Mouse (Mus musculus): ENCODE data around the gene Smc5. TPM values are rescaled to one million over a fixed set of nuclear protein-coding genes. Genes with fewer than 3 reads are reported as not detected.

Smc5 gene
- polyA plus RNA-seq, 1 experiment from 2014 or later = 21.7 TPM

DNA sequence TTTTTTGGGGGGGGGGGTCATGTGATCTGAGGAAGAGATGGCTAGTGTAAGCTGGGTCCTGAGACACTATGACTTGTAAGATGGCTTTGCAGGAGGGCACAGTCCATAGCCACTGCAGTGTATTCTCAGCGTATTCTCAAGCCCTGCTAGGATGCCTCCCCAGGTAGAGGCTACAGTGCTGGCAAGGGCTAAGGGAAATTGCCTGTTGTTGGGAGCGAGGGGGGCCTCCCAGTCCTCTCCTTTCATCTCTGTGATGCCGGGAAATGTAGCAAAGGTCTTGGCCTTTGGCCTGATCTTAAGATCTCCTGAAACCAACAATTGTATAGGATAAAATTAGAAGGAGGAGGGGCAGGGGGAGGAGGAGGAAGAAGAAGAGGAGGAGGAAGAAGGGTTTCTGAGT, 110.3 kb downstream of the Smc5 start:
- Histone ChIP-seq H3K27ac (ENCODE audit: low read length) (no peak overlapping the region), H3K36me3 (ENCODE audit: control insufficient read depth, insufficient read depth) (peaks cover 2% of the 10 kb centered on the region; the same call in 1 of the 2 replicates), H3K4me3 (ENCODE audit: low read length) (no peak overlapping the region), H3K4me2 (ENCODE audit: low read depth, low read length) (no peak overlapping the region), H3K9ac (ENCODE audit: low read length) (no peak overlapping the region), H3K27me3 (ENCODE audit: control insufficient read depth, insufficient read depth, low read length) (no peaks in the 10 kb centered on the region), H3K4me1 (ENCODE audit: control insufficient read depth, insufficient read depth, low read length) (peaks cover 3% of the 10 kb centered on the region), H3K9me3 (replicated peaks; ENCODE audit: control insufficient read depth, low read length) (no peaks in the 10 kb centered on the region)
- no peak for ATAC-seq (replicated peaks; ENCODE audit: extremely low read depth, insufficient read depth, low FRiP score)
- 66% methylated on average over 3 of the region's 3 CpGs for WGBS

DNA sequence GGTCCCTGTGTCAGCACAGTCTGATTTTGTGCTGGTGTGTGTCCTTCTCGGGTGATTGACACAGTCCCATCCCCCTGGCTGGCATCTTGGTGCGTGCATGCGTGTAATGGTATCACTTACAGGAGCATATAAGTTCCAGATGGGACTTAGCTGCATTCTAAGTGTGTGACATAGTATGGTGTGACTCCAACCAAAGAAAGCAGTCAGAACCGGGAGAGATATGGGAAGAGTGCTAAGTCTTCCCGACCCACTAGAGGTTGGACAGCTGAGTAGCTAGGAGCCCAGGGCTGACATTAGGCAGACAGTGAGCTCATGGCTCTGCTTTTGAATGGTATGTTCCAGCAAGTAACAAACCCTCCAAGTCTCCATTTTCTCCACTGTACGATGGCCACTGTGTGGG, 110.8 kb downstream of the Smc5 start:
- Histone ChIP-seq H3K36me3 (ENCODE audit: control insufficient read depth, insufficient read depth) (peaks cover 2% of the 10 kb centered on the region; the same call in 1 of the 2 replicates), H3K4me3 (ENCODE audit: low read length) (no peak overlapping the region), H3K27ac (ENCODE audit: low read length) (no peak overlapping the region), H3K4me1 (ENCODE audit: control insufficient read depth, insufficient read depth, low read length) (peaks cover 3% of the 10 kb centered on the region), H3K9ac (ENCODE audit: low read length) (no peak overlapping the region), H3K9me3 (replicated peaks; ENCODE audit: control insufficient read depth, low read length) (no peaks in the 10 kb centered on the region), H3K27me3 (ENCODE audit: control insufficient read depth, insufficient read depth, low read length) (no peaks in the 10 kb centered on the region), H3K4me2 (ENCODE audit: low read depth, low read length) (no peak overlapping the region)
- ATAC-seq (replicated peaks; ENCODE audit: extremely low read depth, insufficient read depth, low FRiP score) = no peak
- 61% methylated on average over 6 of the region's 6 CpGs for WGBS

DNA sequence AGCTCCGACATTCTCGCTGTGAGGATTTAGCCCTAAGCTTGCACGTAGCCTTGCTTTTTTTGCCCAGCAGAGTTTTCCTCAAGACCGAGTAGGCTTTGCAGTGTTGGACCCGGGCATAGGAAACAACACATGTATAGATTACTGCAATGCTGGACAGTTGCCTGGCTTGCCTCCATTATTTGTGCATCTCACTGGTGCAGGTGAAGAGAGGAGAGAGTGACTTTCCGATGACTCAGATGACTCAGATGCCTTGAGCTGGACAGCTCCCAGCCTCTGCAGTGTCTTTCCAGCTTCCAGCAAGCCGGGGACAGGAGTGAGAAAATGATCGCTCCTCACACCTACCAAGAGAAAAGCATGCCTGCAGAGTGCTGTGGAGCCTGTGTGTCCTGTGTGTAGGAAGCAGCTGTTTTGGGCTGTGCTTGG, 111.3 kb downstream of the Smc5 start:
- Histone ChIP-seq H3K4me3 (ENCODE audit: low read length) (no peak overlapping the region), H3K27me3 (ENCODE audit: control insufficient read depth, insufficient read depth, low read length) (no peaks in the 10 kb centered on the region), H3K9ac (ENCODE audit: low read length) (no peak overlapping the region), H3K4me1 (ENCODE audit: control insufficient read depth, insufficient read depth, low read length) (peaks cover 3% of the 10 kb centered on the region), H3K36me3 (ENCODE audit: control insufficient read depth, insufficient read depth) (peaks cover 2% of the 10 kb centered on the region; the same call in 1 of the 2 replicates), H3K4me2 (ENCODE audit: low read depth, low read length) (no peak overlapping the region), H3K9me3 (replicated peaks; ENCODE audit: control insufficient read depth, low read length) (no peaks in the 10 kb centered on the region), H3K27ac (ENCODE audit: low read length) (no peak overlapping the region)
- 0 out of 2 replicates have a peak, but pooled peaks have one; percentile 18 for ATAC-seq (replicated peaks; ENCODE audit: extremely low read depth, insufficient read depth, low FRiP score)
- whole genome bisulfite sequencing = 15% methylated on average over 8 of the region's 8 CpGs

DNA sequence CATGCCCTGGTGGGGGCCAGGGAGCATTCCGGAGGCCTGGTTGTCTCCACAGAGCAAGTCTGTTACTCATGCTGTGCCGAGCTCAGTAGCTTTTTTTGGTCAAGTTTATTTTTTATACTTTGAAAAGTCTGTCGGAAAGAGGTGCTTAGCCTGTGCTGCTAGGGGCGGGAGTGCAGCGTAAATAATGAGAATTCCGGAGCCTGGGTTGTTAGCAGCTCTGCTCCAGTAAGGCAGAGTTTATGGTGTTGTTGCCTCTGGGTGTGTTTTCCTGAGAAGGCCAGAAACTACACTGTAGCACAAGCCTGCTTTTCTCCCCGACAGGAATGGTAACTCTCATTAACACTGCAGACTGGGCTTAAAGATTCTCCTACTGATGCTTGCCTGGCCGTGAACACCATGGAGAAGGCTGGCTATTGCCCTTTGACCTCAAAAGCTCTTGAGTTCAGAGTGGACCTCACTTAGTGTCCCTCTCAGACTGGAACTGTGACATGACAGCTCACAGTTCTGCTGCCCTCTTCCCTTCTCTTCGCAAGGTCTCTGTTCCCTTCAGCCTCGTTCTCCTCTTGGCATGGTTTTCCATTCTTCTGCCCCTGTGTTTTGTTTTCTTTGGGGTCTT, 113.8 kb downstream of the Smc5 start:
- Histone ChIP-seq H3K36me3 (ENCODE audit: control insufficient read depth, insufficient read depth) (no peaks in the 10 kb centered on the region), H3K4me1 (ENCODE audit: control insufficient read depth, insufficient read depth, low read length) (peaks cover 3% of the 10 kb centered on the region), H3K27ac (ENCODE audit: low read length) (no peak overlapping the region), H3K9me3 (replicated peaks; ENCODE audit: control insufficient read depth, low read length) (no peaks in the 10 kb centered on the region), H3K27me3 (ENCODE audit: control insufficient read depth, insufficient read depth, low read length) (no peaks in the 10 kb centered on the region), H3K4me2 (ENCODE audit: low read depth, low read length) (no peak overlapping the region), H3K9ac (ENCODE audit: low read length) (no peak overlapping the region), H3K4me3 (ENCODE audit: low read length) (no peak overlapping the region)
- ATAC-seq (replicated peaks; ENCODE audit: extremely low read depth, insufficient read depth, low FRiP score) = no peak
- WGBS = 75% methylated on average over 10 of the region's 10 CpGs

Other genes with a start within 250 kb of the Smc5 start
- 3.8 and 3.9 TPM in 2 replicates for gene Klf9, start 132.7 kb downstream of the Smc5 start, polyA plus RNA-seq (2015; fragmentation: Nextera tagmentation; extraction: Ambion mirVana)
- gene Mamdc2, start 174.5 kb upstream of the Smc5 start, polyA plus RNA-seq (2015; fragmentation: Nextera tagmentation; extraction: Ambion mirVana) = 1.6 and 1.8 TPM in 2 replicates